Mouse (Mus musculus): ENCODE measurements around the gene Myrfl. TPM values are rescaled to one million over a fixed set of nuclear protein-coding genes. Genes with fewer than 3 reads are reported as not detected.

Gene Myrfl
- total RNA-seq, 2 experiments from 2014 or later: 0.23 TPM; not detected in 1

DNA sequence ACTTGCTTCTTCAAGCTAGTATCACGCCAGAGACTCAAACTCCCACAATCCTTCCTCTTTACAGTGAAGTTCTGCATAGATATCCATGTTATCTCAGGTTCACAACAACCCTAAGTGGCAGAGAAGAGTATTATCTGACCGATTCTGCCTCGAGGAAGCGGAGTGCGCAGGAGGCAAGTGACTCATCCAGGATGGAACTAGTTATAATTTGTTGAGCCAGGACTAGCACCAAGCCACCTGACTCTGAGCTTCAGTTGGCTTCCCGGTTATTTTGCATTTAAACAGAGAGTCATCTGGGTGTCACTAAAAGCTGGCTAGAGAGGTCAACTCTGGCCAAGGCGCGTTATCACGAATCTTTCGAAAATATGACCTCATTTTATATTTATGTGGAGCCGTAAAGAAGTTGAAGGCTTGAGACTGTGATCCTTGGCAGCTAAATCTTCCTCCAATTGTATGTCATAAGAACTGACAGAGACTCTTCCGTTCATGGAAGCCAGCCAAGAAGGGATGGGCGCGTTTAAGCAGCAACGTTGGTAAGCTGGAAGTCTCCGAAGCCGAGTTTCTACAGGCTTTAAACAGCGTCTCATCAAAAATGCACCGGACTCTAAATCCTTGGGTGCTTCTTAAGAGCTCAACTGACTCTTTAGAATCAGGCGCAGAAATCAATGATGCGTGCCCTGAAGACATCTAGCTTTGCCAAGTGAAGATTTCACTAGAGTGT, 125.3 kb downstream of the Myrfl start:
- intact Hi-C loops (cut with DNase I): no loop called here
- no peak for DNase-seq (ENCODE audit: extremely low spot score in 1 of 2, low spot score in 2 of 2)
- H3K27ac ChIP-seq: no peak overlapping the region
- no peak overlapping the region for H3K4me3 ChIP-seq
- TF ChIP-seq CTCF (IDR thresholded peaks at IDR 0.05): no peak

DNA sequence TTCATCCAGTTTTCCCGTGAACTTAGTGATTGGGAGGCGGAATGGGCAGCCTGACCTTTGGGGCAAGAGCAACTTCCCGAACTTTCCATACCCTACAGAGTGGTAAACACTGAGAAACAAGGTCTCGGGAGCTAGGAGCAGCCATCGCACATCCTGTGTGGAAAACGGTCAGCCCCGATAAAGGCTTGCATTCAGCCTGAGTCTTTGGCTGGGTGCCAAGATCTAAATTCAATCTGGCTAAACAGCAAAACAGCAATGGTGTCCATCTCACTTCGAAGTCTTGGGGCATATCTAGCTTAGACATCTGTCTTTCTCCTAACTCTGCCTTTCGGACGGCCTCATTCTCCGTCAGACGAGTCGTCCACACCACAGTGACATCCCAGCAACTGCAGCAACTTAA, 128.1 kb downstream of the Myrfl start:
- Histone ChIP-seq H3K4me3 (no peak overlapping the region), H3K27ac (no peak overlapping the region)
- intact Hi-C loops (cut with DNase I): no loop called here
- DNase-seq (ENCODE audit: extremely low spot score in 1 of 2, low spot score in 2 of 2): no peak
- TF ChIP-seq CTCF (IDR thresholded peaks at IDR 0.05): no peak

- no peak for DNase-seq (ENCODE audit: extremely low spot score in 1 of 2, low spot score in 2 of 2)
- Histone ChIP-seq H3K4me3 (no peak overlapping the region), H3K27ac (no peak overlapping the region)
- no peak for TF ChIP-seq CTCF (IDR thresholded peaks at IDR 0.05)
- intact Hi-C loops (cut with DNase I): no loop called here
Observed at GRCm38 (mm10) chr10:116766525-116766924, 130.2 kb downstream of the Myrfl start.

DNA sequence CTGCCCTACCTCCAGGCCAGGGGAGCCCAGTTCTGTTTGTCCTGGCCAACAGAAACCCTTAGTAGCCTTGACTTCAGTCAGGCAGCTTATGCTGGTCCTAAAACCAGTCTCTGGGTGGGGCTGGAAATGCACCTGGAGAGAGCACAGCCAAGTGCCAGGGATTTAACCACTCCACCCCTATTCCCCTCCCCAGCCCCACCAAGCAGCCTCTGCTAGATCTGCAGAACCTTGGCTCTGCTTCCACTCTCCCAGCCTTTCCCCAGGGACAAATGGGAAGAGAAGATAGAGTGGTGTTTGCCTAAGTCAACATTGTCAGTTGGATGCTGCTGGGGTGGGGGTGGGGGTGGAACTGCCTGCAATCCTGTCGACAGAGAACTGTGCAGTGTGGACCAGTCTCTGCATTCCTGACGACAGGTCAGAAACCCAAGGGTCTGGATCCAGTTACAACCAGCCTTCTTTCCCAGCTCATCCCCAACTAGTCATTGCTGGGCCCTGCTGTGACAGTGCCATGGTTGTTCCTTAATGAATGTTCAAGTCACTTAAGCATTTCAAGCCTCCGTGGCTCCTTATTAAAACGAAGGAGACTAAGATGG, 135.1 kb downstream of the Myrfl start:
- intact Hi-C loops (cut with DNase I): no loop called here
- DNase-seq (ENCODE audit: extremely low spot score in 1 of 2, low spot score in 2 of 2): no peak
- TF ChIP-seq CTCF (IDR thresholded peaks at IDR 0.05): no peak
- H3K27ac ChIP-seq: no peak overlapping the region
- no peak overlapping the region for H3K4me3 ChIP-seq

- no peak for DNase-seq (ENCODE audit: extremely low spot score in 1 of 2, low spot score in 2 of 2)
- Histone ChIP-seq H3K4me3 (no peak overlapping the region), H3K27ac (no peak overlapping the region)
- no peak for TF ChIP-seq CTCF (IDR thresholded peaks at IDR 0.05)
- intact Hi-C loops (cut with DNase I): no loop called here
Observed at GRCm38 (mm10) chr10:116760561-116760960, 136.2 kb downstream of the Myrfl start.

GRCm38 (mm10) chr10:116759816-116760215, 136.9 kb downstream of the Myrfl start:
- no peak overlapping the region for H3K27ac ChIP-seq
- TF ChIP-seq CTCF (IDR thresholded peaks at IDR 0.05): no peak
- DNase-seq (ENCODE audit: extremely low spot score in 1 of 2, low spot score in 2 of 2): no peak
- intact Hi-C loops (cut with DNase I): no loop called here
- H3K4me3 ChIP-seq: no peak overlapping the region

DNA sequence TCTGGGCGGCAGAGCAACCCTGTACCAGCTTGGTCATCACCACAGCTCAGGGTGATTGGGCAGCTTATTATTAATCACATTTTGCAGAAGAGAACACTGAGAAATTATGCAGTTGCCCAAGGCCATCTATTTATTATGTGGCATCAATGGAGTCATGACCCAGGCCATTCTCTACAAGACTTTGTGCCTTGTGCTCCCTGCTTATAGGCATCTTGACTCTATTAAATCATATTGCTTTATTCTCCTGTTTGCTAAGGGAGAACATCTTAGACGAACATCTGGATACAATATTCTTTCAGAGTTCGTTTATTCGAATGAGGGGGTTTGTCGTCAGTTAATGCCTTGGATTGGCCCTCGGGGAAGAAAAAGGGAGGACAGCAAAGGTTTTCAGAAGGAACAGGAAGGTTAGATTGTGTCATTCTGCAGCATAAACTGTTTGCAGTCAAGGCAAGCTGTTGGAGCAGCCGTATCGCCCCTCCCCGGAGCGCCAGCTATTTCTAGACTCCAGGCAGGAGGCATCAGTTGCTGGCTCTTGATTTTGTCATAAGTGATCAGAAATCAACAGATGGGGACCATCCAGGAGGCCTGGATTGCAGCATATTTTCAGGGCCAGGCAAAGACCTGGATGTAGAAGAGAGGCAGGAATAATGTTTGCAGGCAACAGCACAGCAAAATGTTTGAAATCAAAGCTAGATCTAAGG, 140.7 kb downstream of the Myrfl start:
- no peak for DNase-seq (ENCODE audit: extremely low spot score in 1 of 2, low spot score in 2 of 2)
- Histone ChIP-seq H3K4me3 (no peak overlapping the region), H3K27ac (no peak overlapping the region)
- intact Hi-C loops (cut with DNase I): no loop called here
- TF ChIP-seq CTCF (IDR thresholded peaks at IDR 0.05): no peak

GRCm38 (mm10) chr10:116754940-116755339, 141.8 kb downstream of the Myrfl start:
- H3K27ac ChIP-seq: no peak overlapping the region
- intact Hi-C loops (cut with DNase I): no loop called here
- DNase-seq (ENCODE audit: extremely low spot score in 1 of 2, low spot score in 2 of 2): no peak
- TF ChIP-seq CTCF (IDR thresholded peaks at IDR 0.05): no peak
- H3K4me3 ChIP-seq: no peak overlapping the region

DNA sequence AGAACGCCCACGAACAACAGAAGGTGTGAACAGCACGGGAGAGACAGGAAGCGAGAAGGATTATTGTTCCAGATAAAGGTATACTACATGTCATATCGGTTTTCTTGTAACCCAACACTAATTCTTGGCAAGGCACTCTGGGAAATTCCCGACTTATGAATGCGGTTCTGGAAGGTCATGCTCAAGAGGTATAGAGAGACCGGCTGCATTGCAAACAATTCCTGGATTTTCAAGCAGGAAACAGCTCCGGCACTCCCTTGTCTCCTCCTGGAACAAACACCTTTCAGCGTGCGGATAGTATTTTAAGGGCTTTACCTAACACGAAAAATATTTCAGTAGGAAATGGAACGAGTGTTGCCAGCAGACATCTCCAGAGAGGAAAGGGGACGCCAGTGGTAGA, 145.8 kb downstream of the Myrfl start:
- DNase-seq (ENCODE audit: extremely low spot score in 1 of 2, low spot score in 2 of 2): no peak
- Histone ChIP-seq H3K4me3 (no peak overlapping the region), H3K27ac (no peak overlapping the region)
- no peak for TF ChIP-seq CTCF (IDR thresholded peaks at IDR 0.05)
- intact Hi-C loops (cut with DNase I): no loop called here

GRCm38 (mm10) chr10:116750062-116750461, 146.7 kb downstream of the Myrfl start:
- intact Hi-C loops (cut with DNase I): no loop called here
- TF ChIP-seq CTCF (IDR thresholded peaks at IDR 0.05): no peak
- H3K27ac ChIP-seq: no peak overlapping the region
- H3K4me3 ChIP-seq: no peak overlapping the region
- DNase-seq (ENCODE audit: extremely low spot score in 1 of 2, low spot score in 2 of 2): no peak

GRCm38 (mm10) chr10:116748681-116749080, 148.0 kb downstream of the Myrfl start:
- Histone ChIP-seq H3K27ac (no peak overlapping the region), H3K4me3 (no peak overlapping the region)
- TF ChIP-seq CTCF (IDR thresholded peaks at IDR 0.05): no peak
- DNase-seq (ENCODE audit: extremely low spot score in 1 of 2, low spot score in 2 of 2): no peak
- intact Hi-C loops (cut with DNase I): no loop called here

- no peak overlapping the region for H3K27ac ChIP-seq
- H3K4me3 ChIP-seq: no peak overlapping the region
- no peak for TF ChIP-seq CTCF (IDR thresholded peaks at IDR 0.05)
- no peak for DNase-seq (ENCODE audit: extremely low spot score in 1 of 2, low spot score in 2 of 2)
- intact Hi-C loops (cut with DNase I): no loop called here
Observed at GRCm38 (mm10) chr10:116746281-116747011, 150.3 kb downstream of the Myrfl start.

Measured in left cerebral cortex, adult 2 months (tissue).